Mouse (Mus musculus): Measurements from ENCODE around the gene Wdfy3. TPM values are rescaled to one million over a fixed set of nuclear protein-coding genes. Genes with fewer than 3 reads are reported as not detected.

Wdfy3 gene
- polyA plus RNA-seq, 1 experiment from 2014 or later: 29.0 TPM

DNA sequence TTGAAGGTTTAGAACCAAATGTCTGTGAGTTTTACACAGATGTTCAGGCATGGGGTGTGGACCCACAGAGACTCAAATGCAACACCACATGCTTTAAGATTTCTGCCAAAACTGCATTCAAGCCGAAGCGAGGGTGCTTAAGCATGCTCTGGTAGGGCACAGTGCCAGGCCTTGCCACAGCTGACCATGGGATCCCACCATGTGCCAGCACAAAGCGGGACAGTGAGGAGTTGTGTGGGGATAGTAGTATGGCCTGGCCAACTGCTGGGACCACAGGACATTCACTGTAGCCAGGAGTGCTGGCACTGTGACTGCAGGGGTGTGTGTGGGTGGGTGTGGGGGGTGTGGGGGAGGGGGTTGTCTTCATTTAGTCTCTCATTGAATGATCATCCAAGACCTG is 240.8 kb downstream of the Wdfy3 start:
- Histone ChIP-seq H3K27me3 (ENCODE audit: control insufficient read depth, insufficient read depth, low read length) (no peaks in the 10 kb centered on the region), H3K4me3 (ENCODE audit: low read depth, low read length) (no peak overlapping the region), H3K9me3 (ENCODE audit: control insufficient read depth, low read length) (no peaks in the 10 kb centered on the region), H3K36me3 (ENCODE audit: control insufficient read depth, insufficient read depth, low read length) (no peaks in the 10 kb centered on the region; the same call in 1 of the 2 replicates), H3K4me2 (ENCODE audit: low read depth) (no peak overlapping the region), H3K27ac (ENCODE audit: low read depth, low read length) (no peak overlapping the region), H3K4me1 (ENCODE audit: control insufficient read depth, insufficient read depth, low read length) (peaks cover 3% of the 10 kb centered on the region; the same call in 1 of the 2 replicates), H3K9ac (ENCODE audit: low read length) (no peak overlapping the region)
- ATAC-seq (ENCODE audit: insufficient read depth, low FRiP score, low TSS enrichment) (no peak), DNase-seq (ENCODE audit: low spot score) (no peak)
- WGBS: 96% methylated on average over 3 of the region's 3 CpGs

DNA sequence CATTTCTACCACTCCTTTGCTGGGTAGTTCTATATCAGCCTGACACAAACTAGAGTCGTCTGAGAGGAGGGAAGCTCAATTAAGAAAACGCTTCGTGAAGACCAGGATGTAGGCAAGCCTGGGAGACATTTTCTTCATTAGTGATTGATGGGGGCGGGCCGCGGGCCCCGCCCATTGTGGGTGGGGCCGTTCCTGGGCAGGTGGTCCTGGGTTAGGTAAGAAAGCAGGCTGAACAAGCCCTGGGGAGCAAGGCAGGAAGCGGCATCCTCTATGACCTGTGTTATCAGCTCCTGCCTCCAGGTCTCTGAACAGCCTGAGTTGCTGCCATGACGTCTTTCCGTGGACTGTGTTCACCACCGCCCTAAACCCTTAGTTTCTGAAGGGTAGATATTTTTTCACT is 242.2 kb downstream of the Wdfy3 start:
- Histone ChIP-seq H3K36me3 (ENCODE audit: control insufficient read depth, insufficient read depth, low read length) (no peaks in the 10 kb centered on the region), H3K9me3 (ENCODE audit: control insufficient read depth, low read length) (no peaks in the 10 kb centered on the region), H3K4me3 (ENCODE audit: low read depth, low read length) (no peak overlapping the region), H3K4me2 (ENCODE audit: low read depth) (no peak overlapping the region), H3K27ac (ENCODE audit: low read depth, low read length) (no peak overlapping the region), H3K9ac (ENCODE audit: low read length) (no peak overlapping the region), H3K27me3 (ENCODE audit: control insufficient read depth, insufficient read depth, low read length) (no peaks in the 10 kb centered on the region), H3K4me1 (ENCODE audit: control insufficient read depth, insufficient read depth, low read length) (peaks cover 3% of the 10 kb centered on the region; the same call in 1 of the 2 replicates)
- ATAC-seq (ENCODE audit: insufficient read depth, low FRiP score, low TSS enrichment): no peak
- 36% methylated on average over 12 of the region's 12 CpGs for WGBS
- no peak for DNase-seq (ENCODE audit: low spot score)

DNA sequence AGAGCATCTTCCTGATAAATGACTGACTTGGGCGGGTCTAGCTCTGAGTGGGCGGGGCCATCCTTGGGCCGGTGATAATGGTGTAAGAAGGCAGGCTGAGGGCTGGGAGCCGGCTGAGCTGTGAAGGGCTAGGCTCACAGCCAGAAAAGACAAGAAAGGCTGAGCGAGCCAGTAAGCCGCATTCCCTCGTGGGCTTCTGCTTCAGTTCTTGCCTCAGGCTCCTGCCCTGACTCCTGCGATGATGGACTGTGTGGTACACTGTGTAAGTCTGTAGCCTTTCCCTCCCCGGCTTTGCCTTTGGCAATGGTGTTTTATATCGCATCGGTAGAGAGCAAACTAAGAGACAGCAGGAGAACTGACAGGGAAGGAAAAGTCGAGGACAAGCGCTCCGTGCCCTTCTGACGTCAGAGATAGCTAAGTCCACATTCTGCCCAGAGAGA is 243.2 kb downstream of the Wdfy3 start:
- 13% methylated on average over 15 of the region's 15 CpGs for WGBS
- Histone ChIP-seq H3K27me3 (ENCODE audit: control insufficient read depth, insufficient read depth, low read length) (no peaks in the 10 kb centered on the region), H3K9ac (ENCODE audit: low read length) (no peak overlapping the region), H3K4me2 (ENCODE audit: low read depth) (0 out of 2 replicates have a peak overlapping the region, but pooled peaks have one; percentile 3), H3K4me1 (ENCODE audit: control insufficient read depth, insufficient read depth, low read length) (peaks cover 3% of the 10 kb centered on the region; the same call in 1 of the 2 replicates), H3K4me3 (ENCODE audit: low read depth, low read length) (no peak overlapping the region), H3K27ac (ENCODE audit: low read depth, low read length) (no peak overlapping the region), H3K9me3 (ENCODE audit: control insufficient read depth, low read length) (no peaks in the 10 kb centered on the region), H3K36me3 (ENCODE audit: control insufficient read depth, insufficient read depth, low read length) (no peaks in the 10 kb centered on the region)
- DNase-seq (ENCODE audit: low spot score): peak; percentile 66
- peak; percentile 69 for ATAC-seq (ENCODE audit: insufficient read depth, low FRiP score, low TSS enrichment)

DNA sequence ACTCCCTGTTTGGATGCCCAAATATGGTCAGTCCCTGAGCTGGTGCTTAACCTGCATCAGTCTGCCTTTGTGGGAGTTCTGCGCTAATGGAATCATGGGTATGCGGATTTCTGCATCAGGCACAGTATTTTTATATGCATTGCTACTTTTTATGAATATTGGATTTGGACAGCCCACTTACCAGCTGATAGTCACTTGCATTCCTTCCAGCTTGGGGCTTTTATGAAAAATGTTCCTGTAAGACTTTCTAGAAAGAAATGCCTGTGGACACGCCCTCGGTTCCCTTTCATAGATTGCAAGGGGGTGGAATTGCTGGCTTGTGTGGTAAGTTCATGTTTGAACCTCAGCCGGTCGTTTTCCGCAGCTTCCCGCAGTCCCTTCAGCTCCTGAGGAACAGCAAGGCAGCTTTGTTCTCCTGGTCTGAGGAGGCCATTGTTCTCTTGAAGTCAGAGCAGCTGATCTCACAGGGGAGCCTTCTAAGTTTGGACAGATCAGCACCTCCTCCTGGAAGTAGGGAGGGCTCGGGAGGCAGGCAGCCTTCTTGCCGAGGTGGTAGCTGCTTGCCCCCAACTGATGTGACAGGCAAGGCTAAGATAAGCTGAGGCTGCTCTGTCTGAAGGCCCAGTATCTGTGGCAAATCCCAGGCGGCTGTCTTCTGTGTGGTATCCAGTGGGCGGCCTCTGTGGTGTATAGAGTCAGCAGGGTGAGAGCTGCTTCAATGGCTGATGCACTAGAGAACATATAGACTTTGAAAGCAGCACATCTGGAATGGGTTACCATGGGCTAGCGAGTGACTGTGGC is 244.4 kb downstream of the Wdfy3 start:
- H3K9ac ChIP-seq (ENCODE audit: low read length): no peak overlapping the region
- H3K4me3 ChIP-seq (ENCODE audit: low read depth, low read length): no peak overlapping the region
- no peaks in the 10 kb centered on the region for H3K9me3 ChIP-seq (ENCODE audit: control insufficient read depth, low read length)
- DNase-seq (ENCODE audit: low spot score) (peak; percentile 42), ATAC-seq (ENCODE audit: insufficient read depth, low FRiP score, low TSS enrichment) (no peak)
- H3K36me3 ChIP-seq (ENCODE audit: control insufficient read depth, insufficient read depth, low read length): no peaks in the 10 kb centered on the region
- H3K4me1 ChIP-seq (ENCODE audit: control insufficient read depth, insufficient read depth, low read length): peaks cover 3% of the 10 kb centered on the region; the same call in 1 of the 2 replicates
- 22% methylated on average over 13 of the region's 13 CpGs for WGBS
- no peaks in the 10 kb centered on the region for H3K27me3 ChIP-seq (ENCODE audit: control insufficient read depth, insufficient read depth, low read length)
- H3K4me2 ChIP-seq (ENCODE audit: low read depth): 0 out of 2 replicates have a peak overlapping the region, but pooled peaks have one; percentile 2
- no peak overlapping the region for H3K27ac ChIP-seq (ENCODE audit: low read depth, low read length)

DNA sequence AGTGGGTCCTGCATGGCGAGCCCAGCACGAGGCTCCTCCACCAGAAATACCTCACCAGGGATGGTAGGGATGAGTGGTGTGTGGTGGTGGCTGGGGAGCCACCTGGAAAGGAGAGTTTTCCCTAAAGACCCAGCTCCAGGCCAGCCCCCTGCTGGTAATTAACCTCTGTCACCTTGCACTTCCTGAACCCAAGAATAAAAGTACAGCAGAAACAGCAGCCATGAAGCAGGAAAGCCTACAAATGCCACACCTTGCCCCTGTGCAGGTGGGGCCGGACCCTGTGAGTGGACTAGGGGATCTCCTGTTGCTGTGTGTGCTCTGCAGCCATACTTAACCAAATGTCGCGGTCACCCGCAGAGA is 247.4 kb downstream of the Wdfy3 start:
- no peak for ATAC-seq (ENCODE audit: insufficient read depth, low FRiP score, low TSS enrichment)
- 53% methylated on average over 6 of the region's 6 CpGs for WGBS
- peaks cover 3% of the 10 kb centered on the region; the same call in 1 of the 2 replicates for H3K4me1 ChIP-seq (ENCODE audit: control insufficient read depth, insufficient read depth, low read length)
- H3K27me3 ChIP-seq (ENCODE audit: control insufficient read depth, insufficient read depth, low read length): no peaks in the 10 kb centered on the region
- no peak overlapping the region for H3K9ac ChIP-seq (ENCODE audit: low read length)
- H3K4me2 ChIP-seq (ENCODE audit: low read depth): no peak overlapping the region
- no peak overlapping the region for H3K4me3 ChIP-seq (ENCODE audit: low read depth, low read length)
- H3K36me3 ChIP-seq (ENCODE audit: control insufficient read depth, insufficient read depth, low read length): no peaks in the 10 kb centered on the region
- H3K27ac ChIP-seq (ENCODE audit: low read depth, low read length): no peak overlapping the region
- DNase-seq (ENCODE audit: low spot score): no peak
- H3K9me3 ChIP-seq (ENCODE audit: control insufficient read depth, low read length): no peaks in the 10 kb centered on the region

DNA sequence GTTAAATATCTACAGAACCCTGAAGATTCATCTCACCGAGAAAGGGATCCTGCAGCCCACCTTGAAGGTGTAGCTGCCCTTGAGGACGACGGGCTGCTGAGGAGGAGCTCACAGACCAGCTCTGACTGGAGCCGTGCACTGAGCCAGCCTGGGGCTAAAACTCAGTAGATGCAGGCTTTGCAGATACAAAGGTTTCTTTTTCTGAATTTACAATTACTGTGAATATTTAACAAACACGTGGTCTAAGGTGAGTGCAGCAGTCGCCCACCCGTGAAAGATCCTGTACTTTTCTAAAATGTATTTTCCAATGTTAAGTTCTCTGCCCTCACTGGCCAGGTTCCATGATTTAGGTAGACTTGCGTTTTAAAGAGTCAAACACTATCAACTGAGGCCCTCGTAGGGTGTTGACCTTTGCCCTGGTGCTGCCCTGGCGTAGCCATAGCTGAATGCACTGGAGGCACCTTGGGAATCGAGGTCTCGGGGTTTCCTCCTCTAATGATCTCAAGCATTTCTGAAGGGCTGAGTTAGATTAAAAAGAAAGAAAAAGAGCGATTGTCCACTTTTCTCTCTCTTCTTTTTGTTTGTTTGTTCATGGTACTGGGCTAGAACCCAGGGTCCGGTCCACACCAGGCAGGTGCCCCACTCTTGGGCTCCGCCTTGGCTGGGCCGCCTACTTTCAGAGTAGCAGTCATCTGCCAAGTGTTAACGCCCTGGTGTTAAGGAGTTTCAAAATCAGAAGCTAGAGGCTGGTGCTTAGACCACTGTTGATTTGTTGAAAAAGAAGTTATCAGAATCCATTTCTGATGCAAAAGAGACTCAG is 248.0 kb downstream of the Wdfy3 start:
- 60% methylated on average over 17 of the region's 17 CpGs for WGBS
- no peaks in the 10 kb centered on the region for H3K36me3 ChIP-seq (ENCODE audit: control insufficient read depth, insufficient read depth, low read length)
- ATAC-seq (ENCODE audit: insufficient read depth, low FRiP score, low TSS enrichment) (no peak), DNase-seq (ENCODE audit: low spot score) (no peak)
- no peak overlapping the region for H3K4me2 ChIP-seq (ENCODE audit: low read depth)
- H3K9ac ChIP-seq (ENCODE audit: low read length): no peak overlapping the region
- H3K4me1 ChIP-seq (ENCODE audit: control insufficient read depth, insufficient read depth, low read length): peaks cover 3% of the 10 kb centered on the region; the same call in 1 of the 2 replicates
- no peak overlapping the region for H3K27ac ChIP-seq (ENCODE audit: low read depth, low read length)
- H3K9me3 ChIP-seq (ENCODE audit: control insufficient read depth, low read length): no peaks in the 10 kb centered on the region
- H3K4me3 ChIP-seq (ENCODE audit: low read depth, low read length): no peak overlapping the region
- no peaks in the 10 kb centered on the region for H3K27me3 ChIP-seq (ENCODE audit: control insufficient read depth, insufficient read depth, low read length)

DNA sequence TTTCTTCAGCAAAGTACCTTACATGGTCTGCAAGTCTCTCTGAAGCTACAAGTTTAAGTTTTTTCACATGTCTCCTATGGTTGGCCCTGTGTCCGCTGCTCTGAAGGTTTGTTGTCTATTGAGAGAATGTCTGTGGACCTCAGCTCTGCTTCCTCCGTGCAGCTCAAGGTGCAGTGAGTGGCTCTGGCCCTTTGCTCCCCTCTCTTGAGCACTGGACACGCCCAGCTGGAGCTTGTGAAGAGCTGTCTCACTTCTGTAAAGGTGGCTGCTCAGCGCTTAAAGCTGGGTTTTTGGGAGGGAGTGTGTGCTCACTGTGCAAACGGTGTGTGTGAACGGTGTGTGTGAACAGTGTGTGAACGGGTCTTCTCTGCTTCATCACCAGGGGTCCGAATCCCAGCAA is 248.7 kb downstream of the Wdfy3 start:
- no peak overlapping the region for H3K9ac ChIP-seq (ENCODE audit: low read length)
- DNase-seq (ENCODE audit: low spot score): no peak
- no peak overlapping the region for H3K4me2 ChIP-seq (ENCODE audit: low read depth)
- H3K36me3 ChIP-seq (ENCODE audit: control insufficient read depth, insufficient read depth, low read length): no peaks in the 10 kb centered on the region
- no peaks in the 10 kb centered on the region for H3K9me3 ChIP-seq (ENCODE audit: control insufficient read depth, low read length)
- H3K27ac ChIP-seq (ENCODE audit: low read depth, low read length): no peak overlapping the region
- H3K27me3 ChIP-seq (ENCODE audit: control insufficient read depth, insufficient read depth, low read length): no peaks in the 10 kb centered on the region
- H3K4me3 ChIP-seq (ENCODE audit: low read depth, low read length): no peak overlapping the region
- WGBS: 69% methylated on average over 8 of the region's 8 CpGs
- H3K4me1 ChIP-seq (ENCODE audit: control insufficient read depth, insufficient read depth, low read length): no peaks in the 10 kb centered on the region; the same call in 1 of the 2 replicates
- ATAC-seq (ENCODE audit: insufficient read depth, low FRiP score, low TSS enrichment): no peak

DNA sequence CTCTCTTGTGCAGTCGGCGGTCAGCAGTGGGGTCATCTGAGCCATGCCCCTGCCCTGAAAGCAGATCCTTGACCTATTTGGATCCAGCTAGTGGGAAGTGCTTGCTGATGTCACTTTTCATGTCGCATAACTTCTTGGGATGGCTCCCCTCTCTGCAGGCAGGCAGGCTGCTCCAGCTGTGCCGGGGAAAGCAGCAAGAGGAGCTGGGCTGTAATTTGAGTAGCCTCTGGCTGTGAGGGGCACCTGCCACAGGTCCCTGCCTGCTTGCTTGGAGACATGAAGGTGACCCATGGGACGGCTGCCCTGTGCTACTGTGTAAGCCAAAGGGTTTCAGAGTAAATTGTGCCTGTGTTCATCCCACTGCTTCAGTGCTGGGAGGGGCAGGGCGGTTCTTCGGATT is 249.9 kb downstream of the Wdfy3 start:
- Histone ChIP-seq H3K27me3 (ENCODE audit: control insufficient read depth, insufficient read depth, low read length) (no peaks in the 10 kb centered on the region), H3K9ac (ENCODE audit: low read length) (no peak overlapping the region), H3K4me2 (ENCODE audit: low read depth) (no peak overlapping the region), H3K27ac (ENCODE audit: low read depth, low read length) (no peak overlapping the region), H3K4me1 (ENCODE audit: control insufficient read depth, insufficient read depth, low read length) (no peaks in the 10 kb centered on the region; the same call in 1 of the 2 replicates), H3K36me3 (ENCODE audit: control insufficient read depth, insufficient read depth, low read length) (no peaks in the 10 kb centered on the region), H3K4me3 (ENCODE audit: low read depth, low read length) (no peak overlapping the region), H3K9me3 (ENCODE audit: control insufficient read depth, low read length) (no peaks in the 10 kb centered on the region)
- WGBS: 13% methylated on average over 7 of the region's 7 CpGs
- DNase-seq (ENCODE audit: low spot score): no peak
- ATAC-seq (ENCODE audit: insufficient read depth, low FRiP score, low TSS enrichment): no peak
